Mouse (Mus musculus): ENCODE results near the gene Ccdc146.

- no peak for TF ChIP-seq CTCF (IDR thresholded peaks at IDR 0.05; ENCODE audit: insufficient read depth, low read length)
- no peak for TF ChIP-seq POLR2A (IDR thresholded peaks at IDR 0.05; ENCODE audit: borderline replicate concordance, extremely low read depth, low read depth, low read length)
Observed at GRCm38 (mm10) chr5:21391616-21392384, 32.7 kb downstream of the Ccdc146 start.

Measured in lung, adult 2 months (tissue).